Mouse (Mus musculus) thymus, adult 2 months (tissue): ENCODE data around the gene Gkn1.

ENCODE experiments used
- CTCF ChIP-seq: fragments of 200-500 bp; IDR thresholded peaks from 2 replicates; pipeline ENCODE4 v1.5.1; 2012; ENCODE audit warnings: mild to moderate bottlenecking, control low read depth, low read length, moderate library complexity, borderline replicate concordance; ENCODE audit not compliant: control insufficient read depth, poor library complexity, insufficient read depth; ENCODE audit errors: extremely low read depth
- POLR2A ChIP-seq: fragments of 200-500 bp; IDR thresholded peaks from 2 replicates; pipeline ENCODE4 v1.6.1; 2012; ENCODE audit warnings: mild to moderate bottlenecking, low read length, control low read depth, moderate library complexity; ENCODE audit not compliant: control insufficient read depth, poor library complexity, insufficient read depth; ENCODE audit errors: extremely low read depth

GRCm38 (mm10) chr6:87388877-87389276, 38.1 kb upstream of the Gkn1 start, which contains the start of gene Gkn3:
- TF ChIP-seq CTCF (no peak), POLR2A (no peak)
